Mouse (Mus musculus) neural tube, embryonic 12.5 days (tissue): ENCODE measurements around the gene Atp1b1. TPM values are rescaled to one million over a fixed set of nuclear protein-coding genes. Genes with fewer than 3 reads are reported as not detected.

Source experiments
- ATAC-seq: fragments of 200-750 bp; cut with Nextera tagmentation; 2 replicates; pipeline ENCODE4 v1.8.0; 2017; ENCODE audit warnings: low read depth, mild to moderate bottlenecking, moderate TSS enrichment, moderate library complexity; ENCODE audit not compliant: low FRiP score
- H3K27ac ChIP-seq: fragments of 300-500 bp; sonication (generic); 2 replicates; pipeline ENCODE4 v1.5.1; 2016
- H3K27me3 ChIP-seq: fragments of 300-500 bp; sonication (generic); replicated peaks from 2 replicates; pipeline ENCODE4 v1.6.1; 2016; ENCODE audit warnings: mild to moderate bottlenecking
- H3K36me3 ChIP-seq: fragments of 300-500 bp; sonication (generic); 2 replicates; pipeline ENCODE4 v1.6.1; 2016; ENCODE audit warnings: mild to moderate bottlenecking
- H3K4me1 ChIP-seq: fragments of 300-500 bp; sonication (generic); 2 replicates; pipeline ENCODE4 v1.6.1; 2016
- H3K4me2 ChIP-seq: fragments of 300-500 bp; sonication (generic); replicated peaks from 2 replicates; pipeline ENCODE4 v1.6.1; 2016; ENCODE audit warnings: mild to moderate bottlenecking
- H3K4me3 ChIP-seq: fragments of 300-500 bp; sonication (generic); 2 replicates; pipeline ENCODE4 v1.5.1; 2016
- H3K9ac ChIP-seq: fragments of 300-500 bp; sonication (generic); 2 replicates; pipeline ENCODE4 v1.6.1; 2016; ENCODE audit warnings: mild to moderate bottlenecking
- H3K9me3 ChIP-seq: fragments of 300-500 bp; sonication (generic); 2 replicates; pipeline ENCODE4 v1.6.1; 2016; ENCODE audit warnings: mild to moderate bottlenecking
- WGBS: fragments of 180-500 bp; shearing (Covaris S2); methylation state at CpG from one replicate; pipeline ENCODE4 v1.1.7; 2016; 5-methylcytosine and 5-hydroxymethylcytosine counted together
- polyA plus RNA-seq: library from polyadenylated mRNA; unstranded; fragments of >200 nt; fragmentation: Nextera tagmentation; extraction: Ambion mirVana; gene quantifications from 2 replicates; pipeline ENCODE4 v1.2.1, GENCODE M21; 2016

Gene Atp1b1
- polyA plus RNA-seq, 1 experiment from 2014 or later, result 64.1 TPM

- H3K36me3 ChIP-seq, result peaks cover 17% of the 10 kb centered on the region
Measured at GRCm38 (mm10) chr1:164450644-164451043, 7.5 kb downstream of the Atp1b1 start.

DNA sequence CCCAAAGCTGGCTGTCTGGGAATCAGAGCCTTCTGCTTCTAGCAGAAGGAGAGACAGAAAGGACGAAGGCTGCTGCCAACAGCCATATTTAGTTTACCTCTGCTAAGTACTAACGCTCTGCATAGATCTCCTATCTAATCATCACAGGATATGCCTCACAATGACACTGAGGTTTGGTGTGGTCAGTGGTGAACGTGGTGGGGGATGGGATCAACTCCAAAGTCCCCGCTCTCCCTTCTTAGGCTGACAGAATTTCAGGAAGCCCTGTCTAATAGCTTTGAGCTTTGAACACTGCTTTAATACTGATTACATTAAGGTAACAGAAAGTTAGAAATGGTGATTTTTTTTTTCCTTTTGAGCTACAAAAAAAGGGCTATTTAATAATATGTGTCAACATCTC lies 7.9 kb downstream of the Atp1b1 start:
- peaks cover 17% of the 10 kb centered on the region for H3K36me3 ChIP-seq
- H3K27me3 ChIP-seq, result no peaks in the 10 kb centered on the region
- H3K4me2 ChIP-seq, result no peak overlapping the region
- no peak overlapping the region for H3K9ac ChIP-seq
- peaks cover 11% of the 10 kb centered on the region for H3K4me1 ChIP-seq
- 86% methylated on average over 4 of the region's 4 CpGs for WGBS
- no peak overlapping the region for H3K4me3 ChIP-seq
- no peaks in the 10 kb centered on the region for H3K9me3 ChIP-seq
- H3K27ac ChIP-seq, result no peak overlapping the region
- ATAC-seq, result no peak

More at GRCm38 (mm10) chr1:164450644-164451043, 7.5 kb downstream of the Atp1b1 start:
- 91% methylated on average over 4 of the region's 4 CpGs for WGBS
- Histone ChIP-seq H3K27ac (no peak overlapping the region), H3K9me3 (no peaks in the 10 kb centered on the region), H3K27me3 (no peaks in the 10 kb centered on the region), H3K4me2 (no peak overlapping the region), H3K4me3 (no peak overlapping the region), H3K9ac (no peak overlapping the region), H3K4me1 (peaks cover 13% of the 10 kb centered on the region)
- ATAC-seq, result no peak

DNA sequence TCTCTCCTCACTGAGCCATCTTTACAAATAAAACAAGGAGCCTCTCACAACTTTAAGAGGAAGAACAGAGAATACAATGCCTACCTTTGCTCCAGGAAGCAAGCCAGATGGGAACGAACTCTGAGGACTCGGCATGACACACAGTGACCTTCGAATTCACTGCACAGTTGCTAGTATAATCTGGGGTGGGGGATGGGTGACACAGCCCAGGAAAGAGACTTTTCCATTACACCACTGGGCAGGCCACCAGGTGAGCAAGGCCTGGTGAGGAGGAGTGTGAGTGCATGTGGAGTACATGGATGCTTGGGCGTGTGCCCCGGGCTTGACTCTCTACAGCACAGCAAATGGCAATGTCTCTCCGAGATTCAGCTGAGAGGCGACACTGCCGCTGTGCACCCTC lies 8.5 kb downstream of the Atp1b1 start:
- Histone ChIP-seq H3K27me3 (no peaks in the 10 kb centered on the region), H3K9me3 (no peaks in the 10 kb centered on the region), H3K36me3 (peaks cover 17% of the 10 kb centered on the region), H3K4me1 (peaks cover 5% of the 10 kb centered on the region), H3K9ac (no peak overlapping the region), H3K4me3 (no peak overlapping the region), H3K4me2 (no peak overlapping the region), H3K27ac (no peak overlapping the region)
- 93% methylated on average over 8 of the region's 8 CpGs for WGBS
- ATAC-seq, result no peak

- ATAC-seq, result no peak
- H3K4me1 ChIP-seq, result no peaks in the 10 kb centered on the region
- H3K4me2 ChIP-seq, result no peak overlapping the region
- H3K27me3 ChIP-seq, result no peaks in the 10 kb centered on the region
- H3K36me3 ChIP-seq, result peaks cover 23% of the 10 kb centered on the region
- no peak overlapping the region for H3K4me3 ChIP-seq
- WGBS, result 88% methylated on average over 6 of the region's 6 CpGs
- no peaks in the 10 kb centered on the region for H3K9me3 ChIP-seq
- no peak overlapping the region for H3K9ac ChIP-seq
- H3K27ac ChIP-seq, result no peak overlapping the region
Measured at GRCm38 (mm10) chr1:164447521-164447920, 10.6 kb downstream of the Atp1b1 start.

DNA sequence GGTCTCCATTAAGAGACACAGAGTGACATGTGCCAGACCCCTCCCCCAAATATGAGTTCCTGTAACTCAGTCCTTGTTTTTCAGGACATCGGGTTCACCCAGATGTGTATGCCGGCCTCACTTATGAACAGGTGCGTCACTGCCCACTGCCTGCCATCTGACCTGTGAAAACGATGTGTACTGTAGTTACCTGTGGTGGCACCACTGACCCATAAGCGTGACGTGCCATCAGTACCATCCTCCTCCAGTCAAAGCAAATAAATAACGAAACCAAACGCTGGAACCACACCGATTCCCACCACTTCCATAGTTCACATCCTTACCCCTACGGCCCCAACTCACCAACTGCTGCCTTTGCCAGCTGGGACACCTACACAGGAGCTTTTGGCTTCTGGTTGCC lies 11.6 kb downstream of the Atp1b1 start:
- peaks cover 24% of the 10 kb centered on the region for H3K36me3 ChIP-seq
- H3K27me3 ChIP-seq, result no peaks in the 10 kb centered on the region
- no peak overlapping the region for H3K4me2 ChIP-seq
- no peak overlapping the region for H3K27ac ChIP-seq
- H3K4me1 ChIP-seq, result no peaks in the 10 kb centered on the region
- no peak overlapping the region for H3K4me3 ChIP-seq
- 96% methylated on average over 10 of the region's 10 CpGs for WGBS
- H3K9me3 ChIP-seq, result no peaks in the 10 kb centered on the region
- H3K9ac ChIP-seq, result no peak overlapping the region
- ATAC-seq, result no peak

GRCm38 (mm10) chr1:164445620-164446162 lies 12.5 kb downstream of the Atp1b1 start:
- no peaks in the 10 kb centered on the region for H3K27me3 ChIP-seq
- no peak overlapping the region for H3K4me3 ChIP-seq
- H3K36me3 ChIP-seq, result peaks cover 27% of the 10 kb centered on the region
- no peaks in the 10 kb centered on the region for H3K9me3 ChIP-seq
- no peak for ATAC-seq
- no peak overlapping the region for H3K4me2 ChIP-seq
- H3K9ac ChIP-seq, result no peak overlapping the region
- WGBS, result 68% methylated on average over 5 of the region's 5 CpGs
- H3K4me1 ChIP-seq, result no peaks in the 10 kb centered on the region
- H3K27ac ChIP-seq, result no peak overlapping the region

- Histone ChIP-seq H3K9me3 (no peaks in the 10 kb centered on the region), H3K27ac (no peak overlapping the region), H3K4me3 (no peak overlapping the region), H3K4me2 (no peak overlapping the region), H3K36me3 (peaks cover 64% of the 10 kb centered on the region), H3K27me3 (no peaks in the 10 kb centered on the region), H3K9ac (no peak overlapping the region), H3K4me1 (no peaks in the 10 kb centered on the region)
- 69% methylated on average over 18 of the region's 18 CpGs for WGBS
- ATAC-seq, result no peak
Measured at GRCm38 (mm10) chr1:164441408-164441974, 16.7 kb downstream of the Atp1b1 start.

- 90% methylated on average over 11 of the region's 11 CpGs for WGBS
- Histone ChIP-seq H3K9ac (no peak overlapping the region), H3K4me3 (no peak overlapping the region), H3K27ac (no peak overlapping the region), H3K27me3 (no peaks in the 10 kb centered on the region), H3K36me3 (peaks cover 64% of the 10 kb centered on the region), H3K9me3 (no peaks in the 10 kb centered on the region), H3K4me2 (no peak overlapping the region), H3K4me1 (no peaks in the 10 kb centered on the region)
- ATAC-seq, result no peak
Measured at GRCm38 (mm10) chr1:164440708-164441407, 17.3 kb downstream of the Atp1b1 start.

DNA sequence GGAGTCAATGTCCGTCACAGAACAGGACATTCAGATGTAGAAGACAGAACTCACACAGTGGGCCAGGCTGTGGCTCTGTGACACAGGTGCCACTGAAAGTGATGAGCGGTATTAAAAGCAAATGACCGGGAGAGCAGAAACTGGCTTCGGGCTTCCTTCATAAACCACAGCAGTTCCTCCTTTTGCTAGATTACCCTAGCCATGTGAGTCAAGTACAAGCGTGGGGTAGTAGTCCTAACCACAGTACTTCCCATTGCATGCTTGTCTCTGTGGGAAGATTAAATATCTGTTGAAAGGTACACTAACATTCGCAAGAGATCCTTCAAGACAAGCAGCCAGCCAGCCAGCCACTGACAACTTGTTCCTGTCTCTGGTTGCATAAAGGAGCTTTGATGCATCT lies 17.9 kb downstream of the Atp1b1 start:
- Histone ChIP-seq H3K4me2 (no peak overlapping the region), H3K4me3 (no peak overlapping the region), H3K9ac (no peak overlapping the region), H3K9me3 (no peaks in the 10 kb centered on the region), H3K27me3 (no peaks in the 10 kb centered on the region), H3K36me3 (peaks cover 64% of the 10 kb centered on the region), H3K4me1 (no peaks in the 10 kb centered on the region), H3K27ac (no peak overlapping the region)
- WGBS, result 94% methylated on average over 6 of the region's 6 CpGs
- ATAC-seq, result no peak

GRCm38 (mm10) chr1:164436749-164437148 lies 21.4 kb downstream of the Atp1b1 start:
- Histone ChIP-seq H3K4me2 (no peak overlapping the region), H3K27ac (no peak overlapping the region), H3K27me3 (no peaks in the 10 kb centered on the region), H3K9ac (no peak overlapping the region), H3K9me3 (no peaks in the 10 kb centered on the region), H3K4me3 (no peak overlapping the region), H3K4me1 (no peaks in the 10 kb centered on the region), H3K36me3 (peaks cover 44% of the 10 kb centered on the region)
- 89% methylated on average over 7 of the region's 7 CpGs for WGBS
- ATAC-seq, result no peak

DNA sequence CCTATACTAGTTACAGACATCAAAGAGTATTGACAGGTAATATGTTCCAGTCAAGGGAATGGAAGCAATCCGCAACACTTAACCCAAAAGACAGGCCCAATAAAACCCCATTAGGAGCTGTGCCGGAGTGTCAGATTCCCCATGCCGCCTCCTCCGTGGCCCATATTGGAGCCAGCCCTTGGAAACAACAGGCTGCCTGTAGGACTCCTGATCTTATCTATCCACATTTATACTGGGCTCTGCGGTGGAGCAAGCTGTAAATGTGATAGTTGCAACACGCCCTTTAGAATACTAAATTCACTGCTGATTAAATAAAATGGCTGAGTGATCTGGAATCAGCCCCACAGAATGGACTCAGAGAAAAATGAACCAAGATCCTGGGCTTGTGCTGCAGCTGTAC lies 24.1 kb downstream of the Atp1b1 start:
- WGBS, result 43% methylated on average over 6 of the region's 6 CpGs
- no peaks in the 10 kb centered on the region for H3K4me1 ChIP-seq
- no peak for ATAC-seq

DNA sequence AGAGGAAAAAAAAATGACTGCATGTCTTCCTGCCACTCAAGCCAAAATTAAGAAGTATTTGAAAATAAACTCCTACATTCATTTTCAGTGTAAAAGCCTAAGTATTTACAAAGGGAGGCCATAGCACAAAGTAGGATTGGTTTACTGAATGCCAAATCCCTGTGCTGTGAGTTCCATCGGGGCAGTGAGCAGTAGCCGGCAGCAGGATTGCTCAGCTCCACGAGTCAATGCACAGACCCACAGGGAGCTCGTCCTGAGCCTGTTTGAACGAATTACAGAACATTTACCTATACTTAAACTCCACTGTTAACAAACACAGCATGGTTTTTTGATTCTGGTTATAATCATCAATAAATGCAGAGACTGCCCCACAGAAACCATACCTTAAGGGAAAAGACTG lies 25.5 kb downstream of the Atp1b1 start:
- 85% methylated on average over 5 of the region's 5 CpGs for WGBS

More for the DNA sequence above, 24.1 kb downstream of the Atp1b1 start:
- Histone ChIP-seq H3K9me3 (no peaks in the 10 kb centered on the region), H3K27ac (no peak overlapping the region), H3K9ac (no peak overlapping the region), H3K4me2 (no peak overlapping the region), H3K27me3 (no peaks in the 10 kb centered on the region), H3K4me3 (no peak overlapping the region), H3K36me3 (peaks cover 23% of the 10 kb centered on the region; the same call in 1 of the 2 replicates)

More for the DNA sequence above, 25.5 kb downstream of the Atp1b1 start:
- ATAC-seq, result no peak
- H3K9ac ChIP-seq, result no peak overlapping the region
- no peak overlapping the region for H3K4me2 ChIP-seq
- H3K4me1 ChIP-seq, result no peaks in the 10 kb centered on the region
- no peak overlapping the region for H3K4me3 ChIP-seq
- no peak overlapping the region for H3K27ac ChIP-seq
- H3K27me3 ChIP-seq, result no peaks in the 10 kb centered on the region
- H3K36me3 ChIP-seq, result peaks cover 10% of the 10 kb centered on the region; the same call in 1 of the 2 replicates
- H3K9me3 ChIP-seq, result no peaks in the 10 kb centered on the region
